Comparison of ENCODE assay signal across 19 mouse cellular contexts in genomic region chr2:119491953-119492352, GRCm38 (mm10). TPM values are rescaled to one million over a fixed set of nuclear protein-coding genes. Genes with fewer than 3 reads are reported as not detected.
DNase-seq lines count a peak whose midpoint lies in the region; ATAC-seq and TF ChIP-seq lines count a peak whose summit lies in the region.
"Had no signal": no experiment of that assay in that cellular context is flagged by ENCODE, and none has a peak within 500 bp of the region (broad histone marks: within the 10 kb centered on the region; RNA-seq: fewer than 3 reads in every experiment).

No protein-coding gene starts in this region.

- H3ac ChIP-seq in myocyte (ENCODE audit: control insufficient read depth, insufficient read length): no peak overlapping the region

- no peak overlapping the region for H3K4me2 ChIP-seq in lung, postnatal 0 days (replicated peaks; ENCODE audit: low read depth, low read length)
- H3K4me2 ChIP-seq in myocyte (ENCODE audit: low read depth): peak overlapping the region; percentile 41
- H3K4me2 ChIP-seq in forebrain, embryonic 15.5 days (replicated peaks): no peak overlapping the region
- H3K4me2 ChIP-seq in hindbrain, embryonic 14.5 days (replicated peaks): no peak overlapping the region
- H3K4me2 ChIP-seq: hindbrain, embryonic 15.5 days; limb, embryonic 12.5 days; liver, embryonic 13.5 days; midbrain, embryonic 15.5 days had no signal

- no peak for TF ChIP-seq EP300 in lung, postnatal 0 days (IDR thresholded peaks at IDR 0.05)

- intact Hi-C loops in gastrocnemius, adult 2 months (cut with DNase I): no loop called here

- H3K9ac ChIP-seq in lung, postnatal 0 days (replicated peaks; ENCODE audit: low read depth): 0 out of 2 replicates have a peak overlapping the region, but pooled peaks have one; percentile 6
- no peak overlapping the region for H3K9ac ChIP-seq in forebrain, embryonic 15.5 days (replicated peaks)
- H3K9ac ChIP-seq in hindbrain, embryonic 14.5 days: no peak overlapping the region
- H3K9ac ChIP-seq: hindbrain, embryonic 15.5 days; limb, embryonic 12.5 days; liver, embryonic 13.5 days; midbrain, embryonic 15.5 days had no signal

- TF ChIP-seq CTCF in gastrocnemius, adult 2 months (IDR thresholded peaks at IDR 0.05): no peak
- TF ChIP-seq CTCF in lung, postnatal 0 days (IDR thresholded peaks at IDR 0.05): no peak
- no peak for TF ChIP-seq CTCF in lung, adult 2 months (IDR thresholded peaks at IDR 0.05; ENCODE audit: insufficient read depth, low read length)

- TF ChIP-seq POLR2A in lung, adult 2 months (IDR thresholded peaks at IDR 0.05; ENCODE audit: borderline replicate concordance, extremely low read depth, low read depth, low read length): no peak
- no peak for TF ChIP-seq POLR2A in myocyte (IDR thresholded peaks at IDR 0.05; ENCODE audit: insufficient read length, low read depth)

- WGBS in lung, postnatal 0 days: 35% methylated on average over 5 of the region's 5 CpGs
- WGBS in lung, adult 2 months: 30% methylated on average over 5 of the region's 5 CpGs
- 55% methylated on average over 5 of the region's 5 CpGs for WGBS in forebrain, embryonic 15.5 days
- 62% methylated on average over 5 of the region's 5 CpGs for WGBS in hindbrain, embryonic 14.5 days

- H3K9me3 ChIP-seq in lung, postnatal 0 days (ENCODE audit: low read length): no peaks in the 10 kb centered on the region
- H3K9me3 ChIP-seq in forebrain, embryonic 15.5 days: no peaks in the 10 kb centered on the region
- H3K9me3 ChIP-seq in hindbrain, embryonic 14.5 days (ENCODE audit: control insufficient read depth, low read length): no peaks in the 10 kb centered on the region
- H3K9me3 ChIP-seq: hindbrain, embryonic 15.5 days; limb, embryonic 12.5 days; liver, embryonic 13.5 days; midbrain, embryonic 15.5 days had no signal

- no peaks in the 10 kb centered on the region for H3K79me2 ChIP-seq in myocyte (ENCODE audit: control insufficient read depth, insufficient read depth)

- no peaks in the 10 kb centered on the region for H3K36me3 ChIP-seq in lung, postnatal 0 days (ENCODE audit: insufficient read depth, low read length)
- H3K36me3 ChIP-seq in myocyte (ENCODE audit: control insufficient read depth, insufficient read depth): no peaks in the 10 kb centered on the region
- no peaks in the 10 kb centered on the region for H3K36me3 ChIP-seq in forebrain, embryonic 15.5 days
- H3K36me3 ChIP-seq in hindbrain, embryonic 14.5 days (replicated peaks; ENCODE audit: control insufficient read depth, insufficient read depth): no peaks in the 10 kb centered on the region
- H3K36me3 ChIP-seq: hindbrain, embryonic 15.5 days; limb, embryonic 12.5 days; liver, embryonic 13.5 days; midbrain, embryonic 15.5 days had no signal

- peak overlapping the region; percentile 12; the same call in 1 of the 2 replicates for H3K27ac ChIP-seq in gastrocnemius, adult 2 months
- peak overlapping the region; percentile 38; the same call in 1 of the 2 replicates for H3K27ac ChIP-seq in lung, postnatal 0 days (ENCODE audit: low read length)
- no peak overlapping the region for H3K27ac ChIP-seq in forebrain, embryonic 15.5 days (replicated peaks)
- no peak overlapping the region for H3K27ac ChIP-seq in hindbrain, embryonic 14.5 days
- H3K27ac ChIP-seq: hindbrain, embryonic 15.5 days; left cerebral cortex, adult 2 months; limb, embryonic 12.5 days; liver, embryonic 13.5 days; midbrain, embryonic 15.5 days had no signal

- no peaks in the 10 kb centered on the region for H3K4me1 ChIP-seq in lung, postnatal 0 days (ENCODE audit: insufficient read depth, low read depth, low read length)
- H3K4me1 ChIP-seq in lung, adult 2 months (ENCODE audit: control insufficient read depth, insufficient read depth, low read length): no peaks in the 10 kb centered on the region; the same call in 1 of the 2 replicates
- H3K4me1 ChIP-seq in forebrain, embryonic 15.5 days: no peaks in the 10 kb centered on the region
- H3K4me1 ChIP-seq in hindbrain, embryonic 14.5 days (replicated peaks; ENCODE audit: control insufficient read depth, insufficient read depth, low read length): no peaks in the 10 kb centered on the region
- H3K4me1 ChIP-seq: hindbrain, embryonic 15.5 days; limb, embryonic 12.5 days; liver, embryonic 13.5 days; midbrain, embryonic 15.5 days had no signal

- H3K27me3 ChIP-seq in lung, postnatal 0 days (replicated peaks; ENCODE audit: insufficient read depth, low read length): no peaks in the 10 kb centered on the region
- H3K27me3 ChIP-seq in myocyte (ENCODE audit: control insufficient read depth, insufficient read depth, insufficient read length): peaks cover 5% of the 10 kb centered on the region
- no peaks in the 10 kb centered on the region for H3K27me3 ChIP-seq in forebrain, embryonic 15.5 days
- no peaks in the 10 kb centered on the region for H3K27me3 ChIP-seq in hindbrain, embryonic 14.5 days (ENCODE audit: control insufficient read depth, insufficient read depth, low read length)
- H3K27me3 ChIP-seq: hindbrain, embryonic 15.5 days; limb, embryonic 12.5 days; liver, embryonic 13.5 days; midbrain, embryonic 15.5 days had no signal

- ATAC-seq in lung, postnatal 0 days: peak; percentile 34
- ATAC-seq in forebrain, embryonic 15.5 days (replicated peaks): no peak
- ATAC-seq in hindbrain, embryonic 14.5 days (ENCODE audit: low FRiP score): no peak
- ATAC-seq: midbrain, embryonic 15.5 days had no signal

- no peak overlapping the region for H3K4me3 ChIP-seq in gastrocnemius, adult 2 months
- no peak overlapping the region for H3K4me3 ChIP-seq in lung, postnatal 0 days (ENCODE audit: low read depth, low read length)
- no peak overlapping the region for H3K4me3 ChIP-seq in lung, adult 2 months (replicated peaks; ENCODE audit: extremely low read depth, low read depth, low read length)
- H3K4me3 ChIP-seq in myocyte: no peak overlapping the region
- no peak overlapping the region for H3K4me3 ChIP-seq in forebrain, embryonic 15.5 days
- H3K4me3 ChIP-seq in hindbrain, embryonic 14.5 days (replicated peaks; ENCODE audit: low read length): no peak overlapping the region
- H3K4me3 ChIP-seq: hindbrain, embryonic 15.5 days; left cerebral cortex, adult 2 months; limb, embryonic 12.5 days; liver, embryonic 13.5 days; midbrain, embryonic 15.5 days had no signal

- no peak for DNase-seq in gastrocnemius, adult 2 months
- no peak for DNase-seq in gastrocnemius, adult 8-10 months (ENCODE audit: low spot score in 2 of 2)
- peak; percentile 29 for DNase-seq in lung, postnatal 0 days (ENCODE audit: low spot score)
- no peak for DNase-seq in lung, adult 2 months
- peak; percentile 34 for DNase-seq in adrenal gland, postnatal 10 days
- DNase-seq in hindbrain, embryonic 14.5 days (ENCODE audit: low spot score): no peak
- DNase-seq: B cell, adult 2 months; cerebellum, adult 18-20 months; heart, postnatal 10 days; kidney, adult 11 months; kidney, postnatal 14 days; liver, embryonic 13.5 days; right cerebral cortex, adult 18-20 months had no signal

TF ChIP-seq in myocyte, 11 proteins besides CTCF, POLR2A, EP300 and RAD21:
- no peak for TF ChIP-seq MYOD1 (IDR thresholded peaks at IDR 0.05; ENCODE audit: control insufficient read depth in 1 of 3, insufficient read length in 2 of 3, low read depth in 2 of 3)
- no peak for TF ChIP-seq SRF (IDR thresholded peaks at IDR 0.05; ENCODE audit: control insufficient read depth, insufficient read length, low read depth)
- TF ChIP-seq TCF12 (IDR thresholded peaks at IDR 0.05; ENCODE audit: insufficient read depth, poor library complexity, severe bottlenecking): no peak
- no peak for TF ChIP-seq TCF3 (IDR thresholded peaks at IDR 0.05; ENCODE audit: insufficient read length, low read depth)
- TF ChIP-seq MAX (IDR thresholded peaks at IDR 0.05; ENCODE audit: low read depth): no peak
- no peak for TF ChIP-seq POLR2AphosphoS2 (IDR thresholded peaks at IDR 0.05; ENCODE audit: insufficient read length, low read depth)
- TF ChIP-seq E2F4 (IDR thresholded peaks at IDR 0.05; ENCODE audit: insufficient read depth): no peak
- TF ChIP-seq REST (IDR thresholded peaks at IDR 0.05; ENCODE audit: insufficient read depth, insufficient read length): no peak
- TF ChIP-seq CEBPB (IDR thresholded peaks at IDR 0.05; ENCODE audit: insufficient read depth, poor library complexity, severe bottlenecking): no peak
- no peak for TF ChIP-seq USF1 (IDR thresholded peaks at IDR 0.05; ENCODE audit: low read depth)
- no peak for TF ChIP-seq MYOG (IDR thresholded peaks at IDR 0.05; ENCODE audit: control insufficient read depth in 1 of 3, insufficient read depth in 1 of 3, insufficient read length in 2 of 3, low read depth in 2 of 3)

RNA-seq across cellular contexts. Expression of gene Ino80, which starts 14.5 kb away (rescaled TPM):
- 10 to 100 TPM; 11.5 to 14.8 TPM for total RNA-seq in gastrocnemius, adult 2 months (2021)
- total RNA-seq in gastrocnemius, adult 8-10 months (2022): 10 to 100 TPM; 11.8 to 15.7 (median 12.6) TPM
- 3.2 and 3.4 TPM in 2 replicates for polyA plus RNA-seq in lung, postnatal 0 days (2015; fragmentation: Nextera tagmentation; extraction: Ambion mirVana)
- polyA plus RNA-seq in lung, adult 2 months (2012; rRNA removed): 7.1 and 8.7 TPM in 2 replicates
- total RNA-seq in adrenal gland, postnatal 10 days (2021): 10 to 100 TPM; 16.1 to 21.0 TPM
- 7.3 TPM for polyA plus RNA-seq in myocyte (2012; fragmentation: generic; extraction: Trizol)
- polyA plus RNA-seq in forebrain, embryonic 15.5 days (2015; fragmentation: Nextera tagmentation; extraction: Ambion mirVana): 3.4 TPM in 2 replicates
- 4.7 and 4.8 TPM in 2 replicates for polyA plus RNA-seq in hindbrain, embryonic 14.5 days (2014; fragmentation: Nextera tagmentation; extraction: Ambion mirVana)

RNA-seq across cellular contexts. Expression of gene Exd1, which starts 55.5 kb away (rescaled TPM):
- total RNA-seq in gastrocnemius, adult 2 months (2021): 1 to 10 TPM in 1 of 2 experiments, under 1 TPM in 1; 0.77 to 2.0 TPM
- 1 to 10 TPM in 3 of 4 experiments, under 1 TPM in 1; 0.85 to 2.0 (median 1.2) TPM for total RNA-seq in gastrocnemius, adult 8-10 months (2022)
- polyA plus RNA-seq in lung, postnatal 0 days (2015; fragmentation: Nextera tagmentation; extraction: Ambion mirVana): 0.11 and 0.18 TPM in 2 replicates
- 0.36 and 0.78 TPM in 2 replicates for polyA plus RNA-seq in lung, adult 2 months (2012; rRNA removed)
- 1 to 10 TPM in 1 of 2 experiments, under 1 TPM in 1; 0.79 to 1.1 TPM for total RNA-seq in adrenal gland, postnatal 10 days (2021)
- polyA plus RNA-seq in myocyte (2012; fragmentation: generic; extraction: Trizol): 0.23 TPM
- polyA plus RNA-seq in forebrain, embryonic 15.5 days (2015; fragmentation: Nextera tagmentation; extraction: Ambion mirVana): 0.50 and 0.83 TPM in 2 replicates
- 0.34 and 1.0 TPM in 2 replicates for polyA plus RNA-seq in hindbrain, embryonic 14.5 days (2014; fragmentation: Nextera tagmentation; extraction: Ambion mirVana)

RNA-seq across cellular contexts. Expression of gene Chp1, which starts 55.5 kb away (rescaled TPM):
- 10 to 100 TPM; 75.1 to 80.9 TPM for total RNA-seq in gastrocnemius, adult 2 months (2021)
- total RNA-seq in gastrocnemius, adult 8-10 months (2022): 10 to 100 TPM; 72.7 to 85.9 (median 82.5) TPM
- polyA plus RNA-seq in lung, postnatal 0 days (2015; fragmentation: Nextera tagmentation; extraction: Ambion mirVana): 113 and 129 TPM in 2 replicates
- polyA plus RNA-seq in lung, adult 2 months (2012; rRNA removed): 71.9 and 99.6 TPM in 2 replicates
- 100 to 1,000 TPM; 192 to 233 TPM for total RNA-seq in adrenal gland, postnatal 10 days (2021)
- 67.9 TPM for polyA plus RNA-seq in myocyte (2012; fragmentation: generic; extraction: Trizol)
- polyA plus RNA-seq in forebrain, embryonic 15.5 days (2015; fragmentation: Nextera tagmentation; extraction: Ambion mirVana): 73.5 and 74.1 TPM in 2 replicates
- polyA plus RNA-seq in hindbrain, embryonic 14.5 days (2014; fragmentation: Nextera tagmentation; extraction: Ambion mirVana): 58.5 and 59.1 TPM in 2 replicates

Comparison
In these comparisons a context has a peak if more than half of its experiments do, and no peak if none do; other contexts are left out.
1. DNase-seq: peak in lung, postnatal 0 days (single experiment) and adrenal gland, postnatal 10 days (single experiment); none in gastrocnemius, adult 2 months (single experiment), gastrocnemius, adult 8-10 months (0 of 2), lung, adult 2 months (single experiment) and hindbrain, embryonic 14.5 days (single experiment).
2. H3K27ac ChIP-seq: peak in gastrocnemius, adult 2 months (single experiment) and lung, postnatal 0 days (single experiment); none in forebrain, embryonic 15.5 days (single experiment) and hindbrain, embryonic 14.5 days (single experiment).